Mouse (Mus musculus) liver, adult (tissue): ENCODE measurements around the gene Rpap1.

ENCODE experiments used
- GATA4 ChIP-seq: IDR thresholded peaks from 2 replicates; pipeline ENCODE4 v1.6.1; 2014; ENCODE audit warnings: mild to moderate bottlenecking, low read length; ENCODE audit not compliant: insufficient replicate concordance

Gene Rpap1

DNA sequence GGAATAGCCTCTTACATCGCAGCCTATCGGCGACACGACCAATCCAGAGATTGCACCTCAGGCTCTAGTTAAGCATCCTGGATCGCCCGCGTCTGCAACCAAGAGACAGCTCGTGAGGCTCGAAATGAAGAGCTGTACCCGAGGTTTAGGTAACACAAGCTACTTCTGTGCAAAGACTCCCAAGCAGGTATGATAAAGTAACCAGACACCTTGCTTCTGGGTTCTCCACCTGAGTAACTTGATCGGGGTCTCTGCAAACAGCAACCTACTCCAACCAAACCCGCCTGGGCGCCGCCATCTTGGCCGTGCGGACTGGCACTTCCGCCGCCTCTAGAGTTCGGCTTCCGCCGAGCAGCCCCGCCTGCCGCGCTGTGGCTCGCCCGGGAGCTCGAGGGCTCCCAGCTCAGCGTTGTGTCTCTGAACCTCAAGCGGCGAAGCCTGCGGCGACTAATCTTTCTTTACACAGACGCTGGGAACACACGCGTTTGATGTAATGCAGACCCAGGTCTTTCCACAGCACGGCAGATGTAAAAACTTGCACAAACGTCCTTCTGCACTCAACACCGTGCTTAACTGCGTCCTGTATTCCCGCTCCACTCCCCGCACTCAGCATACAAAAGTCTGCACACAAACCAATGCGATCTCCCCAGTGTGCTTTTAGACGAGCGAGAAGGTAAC, at the start of gene Rpap1:
Rpap1 (minus strand) TSS at position 332 of the 678 bp plus-strand sequence.
- no peak for TF ChIP-seq GATA4

DNA sequence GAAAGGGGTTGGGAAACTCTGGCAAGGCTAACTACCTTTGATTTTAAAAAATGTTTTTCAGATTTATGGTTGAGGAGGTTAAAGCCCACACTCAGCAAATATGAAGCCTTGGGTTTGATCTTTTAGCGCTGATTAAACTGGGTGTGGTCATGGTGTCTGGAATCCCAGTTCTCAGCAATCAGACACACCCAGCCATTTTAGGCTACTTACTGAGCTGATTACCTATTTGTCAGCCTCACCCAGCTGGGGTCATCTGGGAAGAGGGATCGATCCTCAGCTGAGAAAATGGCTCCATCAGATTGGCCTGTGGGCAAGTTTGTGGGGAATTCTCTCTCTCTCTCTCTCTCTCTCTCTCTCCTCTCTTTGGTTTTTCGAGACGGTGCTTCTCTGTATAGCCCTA, 46.9 kb upstream of the Rpap1 start:
- TF ChIP-seq GATA4 = no peak

DNA sequence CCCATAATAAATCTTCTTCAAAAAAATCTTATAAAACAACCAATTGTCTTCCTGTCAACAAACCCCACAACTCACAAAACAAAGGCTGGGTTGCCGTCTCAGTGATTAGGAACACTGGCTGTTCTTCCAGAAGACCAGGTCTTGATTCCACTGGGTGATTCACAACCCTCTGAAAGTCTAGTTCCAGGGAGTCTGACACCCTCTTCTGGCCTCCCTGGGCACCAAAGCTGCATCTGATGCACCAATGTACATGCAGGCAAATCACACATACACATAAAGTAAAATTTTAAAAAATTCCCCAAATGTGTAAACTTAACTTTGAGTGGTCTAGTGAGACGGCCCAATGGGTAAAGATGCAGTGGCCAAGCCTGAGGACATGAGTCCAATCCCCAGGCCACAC, 43.2 kb upstream of the Rpap1 start:
- no peak for TF ChIP-seq GATA4

DNA sequence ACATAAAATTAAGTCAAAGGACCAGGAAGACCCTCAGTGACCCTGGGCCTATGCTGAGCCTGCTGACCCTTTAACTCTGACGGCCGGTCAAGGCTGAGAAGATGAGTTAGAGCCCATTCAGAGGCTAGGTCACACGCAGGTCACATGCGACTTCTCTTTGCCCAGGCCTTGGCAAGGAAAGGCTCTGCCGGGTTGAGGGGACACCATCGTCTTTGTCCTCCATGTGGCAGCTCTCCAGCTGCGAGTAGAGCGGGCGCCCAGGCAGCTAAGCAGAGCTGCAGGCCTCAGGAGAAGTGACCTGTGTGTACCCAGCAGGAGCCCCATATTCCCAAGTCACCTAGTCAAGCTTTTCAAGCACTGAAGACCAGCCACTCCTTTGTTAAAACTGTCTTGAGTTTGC, 33.8 kb upstream of the Rpap1 start:
- TF ChIP-seq GATA4 = no peak

DNA sequence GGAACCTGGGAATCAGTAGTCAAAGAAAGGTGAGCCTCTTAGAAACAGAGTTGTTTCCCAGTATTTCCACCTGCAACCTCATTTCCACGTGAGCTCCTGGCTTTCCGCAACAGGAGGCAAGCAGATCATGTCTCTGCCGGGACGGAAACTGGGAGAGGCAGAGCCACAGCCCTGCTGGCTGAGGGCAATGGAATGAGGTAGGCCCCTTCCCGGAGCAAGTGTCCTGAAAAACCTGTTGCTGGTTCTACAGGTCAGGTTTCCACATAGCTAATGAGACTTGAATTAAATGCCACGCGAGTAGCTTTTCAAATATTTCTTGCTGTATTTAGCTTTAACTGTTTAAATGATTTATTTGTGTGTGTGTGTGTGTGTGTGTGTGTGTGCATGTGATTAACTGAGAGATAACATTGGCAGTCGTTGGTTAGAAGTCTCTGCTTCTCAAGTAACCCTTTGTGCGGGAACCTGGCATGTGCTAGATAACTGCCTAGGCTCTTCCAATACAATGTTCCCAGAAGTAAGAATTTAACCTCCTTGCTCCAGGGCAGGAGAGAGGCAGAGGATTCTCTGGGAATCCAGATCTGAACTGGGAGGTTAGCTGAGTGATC, 31.4 kb upstream of the Rpap1 start:
- TF ChIP-seq GATA4 = no peak

DNA sequence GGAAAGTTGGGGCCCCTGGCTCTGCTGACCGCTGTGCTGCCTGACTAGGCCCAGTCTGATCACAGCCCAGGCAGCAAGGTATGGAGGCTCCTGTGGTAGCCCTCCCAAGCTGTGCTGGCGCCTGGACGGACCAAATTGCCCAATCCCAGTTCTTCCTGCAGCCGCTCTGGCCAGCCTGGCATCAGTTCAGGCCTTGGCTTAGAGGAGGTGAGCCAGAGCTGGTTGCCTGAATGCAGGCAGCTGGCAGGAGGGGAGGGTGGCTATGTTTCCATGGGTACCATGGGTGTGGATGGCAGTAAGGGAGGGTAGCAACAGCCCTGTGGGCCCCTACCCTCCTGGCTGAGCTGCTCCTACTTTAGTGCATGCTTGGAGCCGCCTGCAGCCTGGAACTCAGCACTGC, 29.7 kb upstream of the Rpap1 start:
- TF ChIP-seq GATA4 = no peak

DNA sequence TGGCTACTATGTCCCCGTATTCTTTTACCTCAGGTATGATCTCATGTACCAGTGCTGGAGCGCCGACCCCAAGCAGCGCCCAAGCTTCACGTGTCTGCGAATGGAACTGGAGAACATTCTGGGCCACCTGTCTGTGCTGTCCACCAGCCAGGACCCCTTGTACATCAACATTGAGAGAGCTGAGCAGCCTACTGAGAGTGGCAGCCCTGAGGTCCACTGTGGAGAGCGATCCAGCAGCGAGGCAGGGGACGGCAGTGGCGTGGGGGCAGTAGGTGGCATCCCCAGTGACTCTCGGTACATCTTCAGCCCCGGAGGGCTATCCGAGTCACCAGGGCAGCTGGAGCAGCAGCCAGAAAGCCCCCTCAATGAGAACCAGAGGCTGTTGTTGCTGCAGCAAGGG, 29.3 kb upstream of the Rpap1 start:
- no peak for TF ChIP-seq GATA4

DNA sequence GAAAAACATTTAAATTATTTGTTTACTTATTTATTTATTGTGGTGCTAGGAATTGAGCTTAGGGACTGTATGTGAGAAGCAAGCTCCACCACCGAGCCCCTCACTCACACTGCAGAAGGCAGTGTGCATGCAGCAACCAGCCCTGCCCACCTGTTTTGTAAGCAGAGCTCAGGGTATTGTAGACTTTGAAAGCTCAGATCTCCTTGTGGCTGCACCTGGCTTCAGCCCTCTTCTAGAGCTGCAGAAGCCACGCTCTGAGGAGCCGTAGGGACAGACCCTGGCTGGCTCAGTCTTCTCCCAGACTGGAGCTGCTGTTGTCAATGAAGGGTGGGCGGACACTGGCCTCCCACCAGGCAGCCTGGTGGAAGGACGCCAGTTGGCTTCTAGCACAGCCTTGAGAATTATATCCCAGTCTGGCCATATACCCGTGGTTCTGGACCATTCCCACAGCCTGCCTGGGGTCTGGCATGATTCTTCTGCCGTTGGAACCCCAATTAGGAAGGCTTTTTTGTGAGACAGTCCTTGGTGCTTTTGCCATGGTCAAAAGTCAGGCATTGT, 27.1 kb upstream of the Rpap1 start:
- no peak for TF ChIP-seq GATA4

DNA sequence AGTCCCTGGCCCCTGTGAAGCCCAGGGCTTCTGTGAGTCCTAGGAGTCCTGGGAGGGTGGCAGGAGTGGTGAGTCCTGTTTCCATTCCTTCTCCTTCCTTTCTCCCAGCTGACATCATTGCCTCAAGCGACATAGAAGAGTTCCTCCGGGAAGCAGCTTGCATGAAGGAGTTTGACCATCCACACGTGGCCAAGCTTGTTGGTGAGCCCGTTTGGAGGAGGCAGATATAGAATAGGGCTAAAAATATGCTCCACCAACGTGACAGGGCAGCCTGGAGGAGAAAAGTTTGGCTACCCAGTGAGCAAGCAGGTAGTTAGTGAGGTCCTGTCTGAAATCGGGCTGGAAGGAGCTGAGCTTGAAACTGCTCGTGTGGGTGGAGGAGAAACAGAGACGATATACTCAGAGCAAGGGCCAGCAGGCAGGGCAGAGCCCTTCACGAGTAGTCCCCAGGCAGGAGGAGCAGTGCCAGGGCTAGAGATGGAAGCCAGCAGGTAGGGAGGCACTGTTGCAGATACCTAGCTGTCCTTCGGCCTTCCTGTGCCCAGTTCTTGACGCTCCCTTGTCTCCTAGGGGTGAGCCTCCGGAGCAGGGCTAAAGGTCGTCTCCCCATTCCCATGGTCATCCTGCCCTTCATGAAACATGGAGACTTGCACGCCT, 24.3 kb upstream of the Rpap1 start:
- no peak for TF ChIP-seq GATA4

DNA sequence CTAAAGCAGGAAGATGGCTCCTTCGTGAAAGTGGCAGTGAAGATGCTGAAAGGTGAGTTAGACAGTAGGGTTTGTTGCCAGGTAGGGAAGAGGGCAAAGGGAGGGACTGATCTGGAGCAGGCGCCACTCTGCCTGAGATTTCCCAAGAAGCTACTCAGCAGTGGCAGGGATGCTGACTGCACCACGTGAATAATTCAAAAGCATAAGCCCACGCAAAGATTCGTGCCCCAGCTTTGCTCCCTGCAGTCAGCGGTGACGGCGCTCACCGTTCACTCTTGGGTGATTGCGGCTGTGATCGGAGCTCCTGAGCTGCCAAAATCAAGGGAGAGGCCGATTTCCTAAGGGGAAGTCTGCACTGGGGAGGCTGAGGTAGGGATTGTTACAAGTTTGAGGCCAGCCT, 23.6 kb upstream of the Rpap1 start:
- no peak for TF ChIP-seq GATA4

DNA sequence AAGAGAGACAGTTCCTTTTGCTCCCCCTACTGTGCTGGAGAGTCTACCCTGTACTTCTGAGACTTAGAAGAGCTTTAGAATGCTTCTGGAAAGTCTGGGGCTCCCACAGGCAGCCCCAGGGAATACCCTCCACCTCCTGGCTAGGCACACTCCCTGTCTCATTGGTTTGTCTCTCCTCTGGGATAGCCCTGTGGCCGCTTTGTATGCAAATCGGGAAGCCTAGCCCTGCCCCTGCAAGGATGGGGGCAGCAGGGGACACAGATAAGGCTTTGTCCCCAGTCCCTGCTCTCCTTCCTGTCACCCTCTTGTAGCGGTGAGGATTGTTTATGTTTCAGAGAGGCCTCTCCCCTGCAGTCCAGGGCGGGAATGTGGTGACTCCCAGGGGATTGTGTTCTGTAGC, 21.5 kb upstream of the Rpap1 start:
- no peak for TF ChIP-seq GATA4

DNA sequence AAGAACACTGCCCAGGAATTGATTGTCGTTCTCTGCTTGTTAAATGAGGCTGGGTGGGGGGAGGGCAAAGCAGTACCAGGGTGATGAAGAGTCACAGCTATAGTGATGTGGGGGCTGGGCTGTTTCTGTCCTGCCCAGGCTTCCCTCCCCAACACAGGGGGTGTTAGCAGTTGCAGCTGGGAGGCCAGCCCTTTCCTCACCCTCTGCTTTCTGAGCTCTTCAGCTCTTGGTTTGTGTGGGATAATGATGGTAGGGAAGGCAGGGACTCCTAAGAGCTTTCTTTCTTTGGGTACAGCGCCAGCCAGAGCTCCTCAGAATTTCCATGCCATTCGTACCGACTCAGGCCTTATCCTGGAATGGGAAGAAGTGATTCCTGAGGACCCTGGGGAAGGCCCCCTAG, 21.1 kb upstream of the Rpap1 start:
- TF ChIP-seq GATA4 = no peak

DNA sequence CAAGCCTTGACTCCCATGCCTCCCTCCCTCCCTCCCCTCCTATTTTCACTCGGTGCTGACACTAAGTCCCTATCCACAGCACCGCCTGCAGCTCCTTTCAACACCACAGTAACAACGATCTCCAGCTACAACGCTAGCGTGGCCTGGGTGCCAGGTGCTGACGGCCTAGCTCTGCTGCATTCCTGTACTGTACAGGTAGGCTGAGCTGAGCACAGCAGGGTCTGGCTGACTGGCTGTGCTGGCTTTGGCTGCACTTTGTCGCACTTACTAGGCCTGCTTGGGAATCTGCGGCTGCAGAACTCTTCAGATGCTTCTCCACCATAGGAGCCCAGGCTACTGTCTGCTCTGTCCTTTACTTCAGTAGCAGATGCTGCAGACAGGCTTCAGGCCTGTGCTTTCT, 18.2 kb upstream of the Rpap1 start:
- no peak for TF ChIP-seq GATA4

DNA sequence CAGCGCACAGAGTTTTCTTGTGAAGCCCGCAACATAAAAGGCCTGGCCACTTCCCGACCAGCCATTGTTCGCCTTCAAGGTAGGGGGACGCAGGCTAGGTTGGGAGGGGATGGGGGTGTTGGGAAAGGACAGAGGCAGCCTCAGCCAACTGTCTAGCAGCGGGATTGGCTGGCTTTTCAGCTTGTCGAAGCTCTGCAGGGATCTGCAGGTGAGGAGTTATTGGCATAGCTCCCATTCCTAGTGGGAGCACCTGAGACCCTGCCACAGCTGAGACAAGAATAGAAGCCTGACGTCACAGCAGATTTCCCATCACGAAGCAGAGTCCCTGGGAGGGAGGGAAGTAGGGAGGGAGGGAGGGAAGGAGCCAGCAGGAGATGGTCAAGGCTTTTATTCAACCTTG, 17.4 kb upstream of the Rpap1 start:
- TF ChIP-seq GATA4 = no peak

DNA sequence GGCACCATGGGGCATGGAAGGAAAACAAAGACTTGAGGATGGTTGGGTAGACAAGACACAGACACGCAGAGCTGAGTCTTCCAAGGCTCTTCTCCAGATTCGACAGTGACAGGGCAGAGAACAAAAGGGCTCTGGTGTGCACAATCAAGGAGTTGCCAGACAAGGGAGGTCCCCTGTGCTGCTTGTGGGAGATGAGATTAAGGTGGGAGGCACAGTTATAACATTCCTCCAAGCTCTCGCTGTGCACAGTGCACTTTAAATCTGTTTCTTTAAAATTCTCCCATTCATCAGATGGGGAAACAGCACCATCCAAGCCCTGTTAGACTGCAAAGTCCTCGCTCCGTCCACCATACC, 16.9 kb upstream of the Rpap1 start:
- no peak for TF ChIP-seq GATA4

DNA sequence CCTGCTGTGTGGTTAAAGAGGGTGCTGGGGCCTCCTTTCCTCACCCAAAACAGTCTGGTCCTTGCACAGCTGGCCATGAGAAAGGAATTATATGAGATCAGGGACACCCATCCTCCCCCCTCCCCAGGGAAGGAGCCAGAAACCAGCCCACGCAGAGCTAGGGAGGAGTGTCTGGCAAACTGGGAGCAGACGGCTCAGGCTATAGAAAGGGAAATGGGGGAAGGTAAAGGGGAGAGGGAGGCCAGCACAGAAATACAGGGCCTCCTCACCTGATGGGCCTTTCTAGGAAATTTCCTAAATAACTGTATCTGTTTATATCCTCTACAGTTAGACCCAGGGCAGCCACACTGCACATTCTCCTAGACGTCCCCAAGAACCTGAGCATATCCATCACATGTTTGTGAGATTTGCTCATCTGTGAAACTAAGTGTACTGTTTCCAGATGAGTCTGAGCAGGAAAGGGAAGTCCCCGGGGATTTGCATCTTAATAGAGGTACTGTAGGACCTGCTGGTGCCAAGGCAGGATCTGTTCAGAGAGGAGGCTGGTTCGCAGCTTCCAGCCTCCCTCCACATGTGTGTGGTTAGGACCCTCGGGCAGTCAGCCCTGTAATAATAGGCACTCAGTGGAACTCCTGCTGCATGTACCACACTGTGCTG, 16.4 kb upstream of the Rpap1 start:
- TF ChIP-seq GATA4 = no peak

DNA sequence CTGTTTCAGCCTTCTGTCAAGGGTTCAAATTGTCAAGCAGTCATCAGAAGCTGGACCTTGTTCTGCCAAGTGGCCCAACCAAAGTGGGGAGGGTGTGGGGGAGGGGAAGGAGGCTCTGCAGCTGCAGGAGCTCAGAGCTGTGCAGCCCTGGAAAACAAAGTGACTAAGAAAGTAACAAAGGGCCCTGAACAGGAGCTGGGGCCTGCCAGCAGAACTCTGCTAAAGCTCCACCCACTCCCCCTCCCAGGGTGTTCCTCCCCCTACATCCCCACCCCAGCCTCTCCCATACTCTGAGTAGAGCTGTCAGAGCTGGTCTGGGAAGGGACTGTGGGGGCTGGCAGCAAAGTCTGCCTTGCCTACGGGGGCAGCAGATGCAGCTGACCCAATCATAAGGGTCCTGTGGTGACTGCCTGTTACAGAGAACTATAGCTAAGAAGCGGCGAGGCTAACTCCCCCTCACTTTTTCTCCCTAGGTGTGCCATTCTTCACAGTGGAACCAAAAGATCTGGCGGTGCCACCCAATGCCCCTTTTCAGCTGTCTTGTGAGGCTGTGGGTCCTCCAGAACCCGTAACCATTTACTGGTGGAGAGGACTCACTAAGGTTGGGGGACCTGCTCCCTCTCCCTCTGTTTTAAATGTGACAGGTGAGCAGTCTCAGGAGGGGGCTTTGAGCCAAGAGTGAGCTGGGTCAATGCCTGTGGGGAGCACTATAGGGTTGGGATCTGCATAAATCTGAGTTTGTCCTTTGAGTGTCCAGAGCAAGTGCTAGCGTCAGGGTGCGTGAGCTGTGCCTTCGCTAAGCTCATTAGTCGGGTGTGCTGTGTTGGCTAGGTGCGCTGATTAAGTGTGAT, 15.7 kb upstream of the Rpap1 start:
- TF ChIP-seq GATA4 = no peak
